Comparison of ENCODE assay signal across 8 mouse cellular contexts in genomic region chr1:127206020-127206641, GRCm38 (mm10). TPM values are rescaled to one million over a fixed set of nuclear protein-coding genes. Genes with fewer than 3 reads are reported as not detected.
DNase-seq lines count a peak whose midpoint lies in the region; ATAC-seq and TF ChIP-seq lines count a peak whose summit lies in the region.

No protein-coding gene starts in this region.

- peak overlapping the region; percentile 93 for H3K4me2 ChIP-seq in hindbrain, postnatal 0 days (ENCODE audit: low read depth, low read length)

- peak; percentile 18; the same call in 1 of the 2 replicates for ATAC-seq in hindbrain, postnatal 0 days
- peak; percentile 53 for ATAC-seq in megakaryocyte-erythroid progenitor cell, adult 5-6 weeks (replicated peaks; ENCODE audit: low FRiP score, low TSS enrichment, poor library complexity, severe bottlenecking)

- peak overlapping the region; percentile 73 for H3K4me3 ChIP-seq in hindbrain, postnatal 0 days (ENCODE audit: low read length)

- peak overlapping the region; percentile 71 for H3K9ac ChIP-seq in hindbrain, postnatal 0 days (replicated peaks; ENCODE audit: low read length)

- H3K27ac ChIP-seq in hindbrain, postnatal 0 days = peak overlapping the region; percentile 92

- H3K9me3 ChIP-seq in hindbrain, postnatal 0 days (ENCODE audit: low read length) = no peaks in the 10 kb centered on the region

- no peaks in the 10 kb centered on the region for H3K27me3 ChIP-seq in hindbrain, postnatal 0 days (ENCODE audit: insufficient read depth, low read length)

- peaks cover 5% of the 10 kb centered on the region; the same call in 1 of the 2 replicates for H3K4me1 ChIP-seq in hindbrain, postnatal 0 days (ENCODE audit: insufficient read depth, low read length)

- under 1% methylated on average over 39 of the region's 39 CpGs for WGBS in hindbrain, postnatal 0 days

- intact Hi-C loops in left cerebral cortex, postnatal 4 days (cut with DNase I) = loop anchor here (10.0 kb wide), 1 partner anchor 191 kb away; no protein-coding TSS in a partner anchor

- TF ChIP-seq CTCF in hindbrain, postnatal 0 days (IDR thresholded peaks at IDR 0.05; ENCODE audit: low read depth) = no peak

- H3K36me3 ChIP-seq in hindbrain, postnatal 0 days (ENCODE audit: insufficient read depth, low read length) = no peaks in the 10 kb centered on the region

- peak; percentile 40 for DNase-seq in T-cell, adult 2 months (ENCODE audit: low spot score)
- DNase-seq in cerebellum, postnatal 36 days = peak; percentile 44 to 51
- peak; percentile 34 for DNase-seq in gastrocnemius, postnatal 10 days
- peak; percentile 61 for DNase-seq in hindbrain, postnatal 0 days (ENCODE audit: low spot score)
- DNase-seq in left cerebral cortex, postnatal 4 days = peak; percentile 20
- DNase-seq in right cerebral cortex, postnatal 25 days = peak; percentile 57
- DNase-seq in adipocyte (ENCODE audit: low spot score) = no peak

RNA-seq across cellular contexts. Expression of gene Mgat5, which starts 1.3 kb away (rescaled TPM):
- 1 to 10 TPM; 3.6 to 4.9 TPM for total RNA-seq in gastrocnemius, postnatal 10 days (2021)
- total RNA-seq in hindbrain, postnatal 0 days (2014; rRNA removed) = 49.3 and 63.3 TPM in 2 replicates
- polyA plus RNA-seq in hindbrain, postnatal 0 days (2015; fragmentation: Nextera tagmentation; extraction: Ambion mirVana) = 13.3 and 14.8 TPM in 2 replicates
- total RNA-seq in left cerebral cortex, postnatal 4 days (2021) = 10 to 100 TPM; 48.2 to 48.9 TPM
- 18.9 and 23.8 TPM in 2 replicates for total RNA-seq in megakaryocyte-erythroid progenitor cell, adult 5-6 weeks (2014; fragmentation: Nextera tagmentation)
- 16.0 and 17.2 TPM in 2 replicates for total RNA-seq in megakaryocyte-erythroid progenitor cell, adult 5-6 weeks (2017)
